Mouse (Mus musculus): ENCODE measurements around the gene Pax5. TPM values are rescaled to one million over a fixed set of nuclear protein-coding genes. Genes with fewer than 3 reads are reported as not detected.

The Pax5 gene
- total and polyA plus RNA-seq, 3 experiments: 0.68 to 1.5 (median 1.1) TPM

- Histone ChIP-seq H3K27ac (no peak overlapping the region), H3K4me1 (ENCODE audit: control insufficient read depth, insufficient read depth, low read length) (no peaks in the 10 kb centered on the region), H3K36me3 (ENCODE audit: control insufficient read depth, insufficient read depth, low read length) (no peaks in the 10 kb centered on the region), H3K9ac (ENCODE audit: low read depth, low read length) (no peak overlapping the region), H3K79me2 (replicated peaks; ENCODE audit: control insufficient read depth, insufficient read depth, low read length) (no peaks in the 10 kb centered on the region), H3K27me3 (ENCODE audit: control insufficient read depth, insufficient read depth, low read length) (no peaks in the 10 kb centered on the region), H3K4me3 (no peak overlapping the region)
- TF ChIP-seq CTCF (IDR thresholded peaks at IDR 0.05) (no peak), POLR2A (IDR thresholded peaks at IDR 0.05; ENCODE audit: insufficient read depth, low read depth, low read length) (no peak), EP300 (IDR thresholded peaks at IDR 0.05; ENCODE audit: insufficient read depth, low read depth, low read length) (no peak)
- DNase-seq: no peak
- WGBS: 77% methylated on average over 12 of the region's 12 CpGs
- intact Hi-C loops (cut with DNase I): no loop called here
Measured at GRCm38 (mm10) chr4:44641831-44642587, 68.3 kb downstream of the Pax5 start.

- no peak overlapping the region for H3K9ac ChIP-seq (ENCODE audit: low read depth, low read length)
- no peaks in the 10 kb centered on the region for H3K27me3 ChIP-seq (ENCODE audit: control insufficient read depth, insufficient read depth, low read length)
- no peaks in the 10 kb centered on the region for H3K4me1 ChIP-seq (ENCODE audit: control insufficient read depth, insufficient read depth, low read length)
- DNase-seq: no peak
- H3K36me3 ChIP-seq (ENCODE audit: control insufficient read depth, insufficient read depth, low read length): no peaks in the 10 kb centered on the region
- no peak for TF ChIP-seq POLR2A (IDR thresholded peaks at IDR 0.05; ENCODE audit: insufficient read depth, low read depth, low read length)
- TF ChIP-seq CTCF (IDR thresholded peaks at IDR 0.05): peak; percentile 35
- WGBS: 64% methylated on average over 3 of the region's 3 CpGs
- no peak overlapping the region for H3K4me3 ChIP-seq
- intact Hi-C loops (cut with DNase I): no loop called here
- no peak overlapping the region for H3K27ac ChIP-seq
- H3K79me2 ChIP-seq (replicated peaks; ENCODE audit: control insufficient read depth, insufficient read depth, low read length): no peaks in the 10 kb centered on the region
Measured at GRCm38 (mm10) chr4:44635618-44636017, 74.7 kb downstream of the Pax5 start.

GRCm38 (mm10) chr4:44633694-44634524, 76.4 kb downstream of the Pax5 start:
- H3K27me3 ChIP-seq (ENCODE audit: control insufficient read depth, insufficient read depth, low read length): no peaks in the 10 kb centered on the region; the same call in 1 of the 2 replicates
- TF ChIP-seq EP300 (IDR thresholded peaks at IDR 0.05; ENCODE audit: insufficient read depth, low read depth, low read length) (no peak), CTCF (IDR thresholded peaks at IDR 0.05) (no peak), POLR2A (IDR thresholded peaks at IDR 0.05; ENCODE audit: insufficient read depth, low read depth, low read length) (no peak)
- no peak overlapping the region for H3K4me3 ChIP-seq
- H3K79me2 ChIP-seq (replicated peaks; ENCODE audit: control insufficient read depth, insufficient read depth, low read length): no peaks in the 10 kb centered on the region
- no peak for DNase-seq
- H3K9ac ChIP-seq (ENCODE audit: low read depth, low read length): no peak overlapping the region
- WGBS: 13% methylated on average over 12 of the region's 12 CpGs
- no peaks in the 10 kb centered on the region for H3K4me1 ChIP-seq (ENCODE audit: control insufficient read depth, insufficient read depth, low read length)
- no peaks in the 10 kb centered on the region for H3K36me3 ChIP-seq (ENCODE audit: control insufficient read depth, insufficient read depth, low read length)
- intact Hi-C loops (cut with DNase I): no loop called here
- no peak overlapping the region for H3K27ac ChIP-seq

GRCm38 (mm10) chr4:44630059-44630458, 80.2 kb downstream of the Pax5 start:
- intact Hi-C loops (cut with DNase I): no loop called here
- no peak overlapping the region for H3K9ac ChIP-seq (ENCODE audit: low read depth, low read length)
- no peak overlapping the region for H3K27ac ChIP-seq
- TF ChIP-seq POLR2A (IDR thresholded peaks at IDR 0.05; ENCODE audit: insufficient read depth, low read depth, low read length) (no peak), CTCF (IDR thresholded peaks at IDR 0.05) (no peak), EP300 (IDR thresholded peaks at IDR 0.05; ENCODE audit: insufficient read depth, low read depth, low read length) (no peak)
- no peak for DNase-seq
- H3K36me3 ChIP-seq (ENCODE audit: control insufficient read depth, insufficient read depth, low read length): no peaks in the 10 kb centered on the region
- H3K79me2 ChIP-seq (replicated peaks; ENCODE audit: control insufficient read depth, insufficient read depth, low read length): no peaks in the 10 kb centered on the region
- H3K27me3 ChIP-seq (ENCODE audit: control insufficient read depth, insufficient read depth, low read length): no peaks in the 10 kb centered on the region; the same call in 1 of the 2 replicates
- no peaks in the 10 kb centered on the region for H3K4me1 ChIP-seq (ENCODE audit: control insufficient read depth, insufficient read depth, low read length)
- H3K4me3 ChIP-seq: no peak overlapping the region
- WGBS: 55% methylated on average over 6 of the region's 6 CpGs

- no peaks in the 10 kb centered on the region for H3K36me3 ChIP-seq (ENCODE audit: control insufficient read depth, insufficient read depth, low read length)
- TF ChIP-seq CTCF (IDR thresholded peaks at IDR 0.05): no peak
- TF ChIP-seq EP300 (IDR thresholded peaks at IDR 0.05; ENCODE audit: insufficient read depth, low read depth, low read length): no peak
- no peak for TF ChIP-seq POLR2A (IDR thresholded peaks at IDR 0.05; ENCODE audit: insufficient read depth, low read depth, low read length)
- no peaks in the 10 kb centered on the region for H3K4me1 ChIP-seq (ENCODE audit: control insufficient read depth, insufficient read depth, low read length)
- no peak overlapping the region for H3K27ac ChIP-seq
- intact Hi-C loops (cut with DNase I): no loop called here
- H3K4me3 ChIP-seq: no peak overlapping the region
- no peak overlapping the region for H3K9ac ChIP-seq (ENCODE audit: low read depth, low read length)
- DNase-seq: no peak
- H3K27me3 ChIP-seq (ENCODE audit: control insufficient read depth, insufficient read depth, low read length): no peaks in the 10 kb centered on the region; the same call in 1 of the 2 replicates
- H3K79me2 ChIP-seq (replicated peaks; ENCODE audit: control insufficient read depth, insufficient read depth, low read length): no peaks in the 10 kb centered on the region
Measured at GRCm38 (mm10) chr4:44627890-44628289, 82.4 kb downstream of the Pax5 start.

- H3K4me1 ChIP-seq (ENCODE audit: control insufficient read depth, insufficient read depth, low read length): no peaks in the 10 kb centered on the region
- no peak for TF ChIP-seq CTCF (IDR thresholded peaks at IDR 0.05)
- TF ChIP-seq EP300 (IDR thresholded peaks at IDR 0.05; ENCODE audit: insufficient read depth, low read depth, low read length): no peak
- no peak overlapping the region for H3K9ac ChIP-seq (ENCODE audit: low read depth, low read length)
- 89% methylated on average over 6 of the region's 6 CpGs for WGBS
- H3K4me3 ChIP-seq: no peak overlapping the region
- intact Hi-C loops (cut with DNase I): no loop called here
- no peaks in the 10 kb centered on the region for H3K36me3 ChIP-seq (ENCODE audit: control insufficient read depth, insufficient read depth, low read length)
- no peak overlapping the region for H3K27ac ChIP-seq
- no peaks in the 10 kb centered on the region for H3K79me2 ChIP-seq (replicated peaks; ENCODE audit: control insufficient read depth, insufficient read depth, low read length)
- no peaks in the 10 kb centered on the region for H3K27me3 ChIP-seq (ENCODE audit: control insufficient read depth, insufficient read depth, low read length)
- DNase-seq: no peak
Measured at GRCm38 (mm10) chr4:44625108-44625424, 85.2 kb downstream of the Pax5 start.

Data from heart, adult 2 months (tissue).